Mouse (Mus musculus) liver, postnatal 0 days (tissue): Measurements from ENCODE around the gene Itga6. TPM values are rescaled to one million over a fixed set of nuclear protein-coding genes. Genes with fewer than 3 reads are reported as not detected.

Experiments
- ATAC-seq: fragments of 200-750 bp; cut with Nextera tagmentation; 2 replicates; pipeline ENCODE4 v1.8.0; 2017; ENCODE audit warnings: mild to moderate bottlenecking, moderate library complexity
- DNase-seq: peaks from one replicate; pipeline ENCODE4 v3.0.0-alpha.2; 2016
- H3K27ac ChIP-seq: fragments of 300-500 bp; sonication (generic); 2 replicates; pipeline ENCODE4 v1.5.1; 2014; ENCODE audit warnings: antibody characterized with exemption, moderate library complexity, mild to moderate bottlenecking, low read depth
- H3K27me3 ChIP-seq: fragments of 300-500 bp; sonication (generic); 2 replicates; pipeline ENCODE4 v1.6.1; 2014; ENCODE audit warnings: low read length, control low read depth, mixed read lengths; ENCODE audit not compliant: insufficient read depth
- H3K36me3 ChIP-seq: fragments of 300-500 bp; sonication (generic); replicated peaks from 2 replicates; pipeline ENCODE4 v1.6.1; 2014; ENCODE audit warnings: mild to moderate bottlenecking, control low read depth, low read length, moderate library complexity, mixed read lengths; ENCODE audit not compliant: insufficient read depth
- H3K4me1 ChIP-seq: fragments of 300-500 bp; sonication (generic); 2 replicates; pipeline ENCODE4 v1.6.1; 2014; ENCODE audit warnings: antibody characterized with exemption, mild to moderate bottlenecking, control low read depth; ENCODE audit not compliant: insufficient read depth
- H3K4me2 ChIP-seq: fragments of 300-500 bp; sonication (generic); 2 replicates; pipeline ENCODE4 v1.6.1; 2014; ENCODE audit warnings: low read depth, mild to moderate bottlenecking, low read length, moderate library complexity, mixed read lengths
- H3K4me3 ChIP-seq: fragments of 300-500 bp; sonication (generic); 2 replicates; pipeline ENCODE4 v1.5.1; 2014; ENCODE audit warnings: low read depth, low read length
- H3K9ac ChIP-seq: fragments of 300-500 bp; sonication (generic); replicated peaks from 2 replicates; pipeline ENCODE4 v1.6.1; 2014; ENCODE audit warnings: mild to moderate bottlenecking, moderate library complexity
- H3K9me3 ChIP-seq: fragments of 300-500 bp; sonication (generic); 2 replicates; pipeline ENCODE4 v1.6.1; 2016; ENCODE audit warnings: mild to moderate bottlenecking, control low read depth, low read length, mixed read lengths
- CTCF ChIP-seq: sonication (generic); IDR thresholded peaks from 2 replicates; pipeline ENCODE4 v1.5.1; 2016; ENCODE audit warnings: antibody characterized with exemption, low read depth
- EP300 ChIP-seq: IDR thresholded peaks from 2 replicates; pipeline ENCODE4 v1.6.1; 2016; ENCODE audit warnings: antibody characterized with exemption, low read depth, mild to moderate bottlenecking
- WGBS: fragments of 180-500 bp; shearing (Covaris S2); extraction: QIAGEN DNeasy Blood & Tissue Kit; methylation state at CpG from one replicate; pipeline ENCODE4 v1.1.7; 2014; ENCODE audit not compliant: insufficient replicate concordance; 5-methylcytosine and 5-hydroxymethylcytosine counted together
- polyA plus RNA-seq: library from polyadenylated mRNA; unstranded; fragments of >200 nt; fragmentation: Nextera tagmentation; extraction: Ambion mirVana; gene quantifications from 2 replicates; pipeline ENCODE4 v1.2.1, GENCODE M21; 2015

The Itga6 gene
- polyA plus RNA-seq, 1 experiment from 2014 or later, result 7.5 TPM

DNA sequence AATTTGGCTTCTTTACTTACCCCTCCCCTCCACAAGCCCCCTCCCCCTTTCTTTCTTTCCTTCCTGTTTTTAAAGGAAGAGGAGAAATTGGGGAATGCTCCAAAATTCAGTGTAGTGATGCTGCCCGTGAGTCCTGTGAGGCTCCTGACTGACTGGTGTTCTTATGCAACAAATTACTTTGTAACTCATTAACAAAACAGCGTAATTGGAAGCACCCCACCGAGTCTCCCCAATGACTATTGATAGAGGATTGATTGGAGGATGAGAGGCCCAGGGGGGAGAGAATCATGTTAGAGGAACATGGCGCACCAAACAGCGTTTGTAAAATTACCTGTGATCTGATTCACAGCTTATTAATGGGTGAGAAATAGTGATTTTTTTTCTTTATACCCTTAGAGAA, 109.7 kb downstream of the Itga6 start:
- Histone ChIP-seq H3K4me3 (no peak overlapping the region), H3K4me2 (no peak overlapping the region), H3K27ac (no peak overlapping the region), H3K36me3 (no peaks in the 10 kb centered on the region), H3K27me3 (no peaks in the 10 kb centered on the region), H3K4me1 (no peaks in the 10 kb centered on the region), H3K9me3 (no peaks in the 10 kb centered on the region), H3K9ac (no peak overlapping the region)
- TF ChIP-seq EP300, result no peak
- no peak for TF ChIP-seq CTCF
- 63% methylated on average over 5 of the region's 5 CpGs for WGBS
- DNase-seq (no peak), ATAC-seq (no peak)

DNA sequence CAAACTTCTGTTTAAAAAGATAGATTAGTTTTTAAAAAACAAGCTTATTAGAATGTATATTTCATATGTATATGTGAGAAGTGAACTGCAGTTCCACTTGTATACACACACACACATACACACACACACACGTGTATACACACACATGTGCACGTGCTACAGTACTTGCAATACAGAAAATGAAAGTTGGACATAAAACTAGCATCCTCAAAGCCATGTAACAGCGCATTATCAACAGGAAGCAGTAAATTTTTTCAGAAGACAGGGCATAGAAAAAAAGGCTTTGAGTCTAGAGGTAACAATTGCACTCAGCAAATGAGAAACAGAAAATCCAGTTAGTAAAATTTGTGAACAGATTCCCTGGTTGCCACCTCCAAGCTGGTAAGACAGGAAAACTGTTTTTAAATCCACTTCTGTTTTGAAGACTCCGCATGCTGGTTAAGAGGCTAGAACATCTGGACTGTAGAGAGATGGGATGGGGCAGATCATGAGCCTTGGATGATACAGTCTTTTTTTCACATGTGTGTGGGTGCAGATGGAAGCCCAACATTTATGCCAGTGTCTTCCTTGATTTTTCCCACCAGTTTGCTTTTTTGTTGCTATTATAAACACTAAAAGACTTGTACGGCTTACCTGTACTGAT, 118.2 kb downstream of the Itga6 start:
- Histone ChIP-seq H3K27me3 (no peaks in the 10 kb centered on the region), H3K9me3 (no peaks in the 10 kb centered on the region), H3K4me3 (no peak overlapping the region), H3K4me2 (no peak overlapping the region), H3K36me3 (no peaks in the 10 kb centered on the region), H3K4me1 (peaks cover 13% of the 10 kb centered on the region), H3K9ac (no peak overlapping the region), H3K27ac (no peak overlapping the region)
- TF ChIP-seq EP300, result no peak
- TF ChIP-seq CTCF, result no peak
- ATAC-seq, result no peak
- no peak for DNase-seq
- 57% methylated on average over 5 of the region's 5 CpGs for WGBS

DNA sequence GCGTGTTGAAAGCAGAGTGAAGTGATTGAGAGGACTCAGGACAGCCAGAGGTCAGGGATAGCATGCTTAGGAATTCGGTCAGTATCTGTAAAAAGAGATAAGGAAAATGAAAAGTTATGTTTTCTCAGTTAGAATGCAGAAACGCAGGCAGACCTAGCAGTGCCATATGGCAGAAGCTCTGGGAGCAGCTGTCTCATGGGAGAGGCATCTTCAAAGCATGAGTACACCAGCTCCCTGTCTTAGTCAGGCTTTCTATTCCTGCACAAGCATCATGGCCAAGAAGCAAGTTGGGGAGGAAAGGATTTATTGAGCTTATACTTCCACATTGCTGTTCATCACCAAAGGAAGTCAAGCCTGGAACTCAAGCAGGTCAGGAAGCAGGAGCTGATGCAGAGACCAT, 119.6 kb downstream of the Itga6 start:
- TF ChIP-seq CTCF, result no peak
- no peak for TF ChIP-seq EP300
- 42% methylated on average over 3 of the region's 3 CpGs for WGBS
- H3K9me3 ChIP-seq, result no peaks in the 10 kb centered on the region
- ATAC-seq (no peak), DNase-seq (no peak)
- no peak overlapping the region for H3K9ac ChIP-seq
- H3K36me3 ChIP-seq, result no peaks in the 10 kb centered on the region
- no peak overlapping the region for H3K27ac ChIP-seq
- no peaks in the 10 kb centered on the region for H3K27me3 ChIP-seq
- H3K4me3 ChIP-seq, result no peak overlapping the region
- H3K4me2 ChIP-seq, result no peak overlapping the region
- H3K4me1 ChIP-seq, result peaks cover 13% of the 10 kb centered on the region

DNA sequence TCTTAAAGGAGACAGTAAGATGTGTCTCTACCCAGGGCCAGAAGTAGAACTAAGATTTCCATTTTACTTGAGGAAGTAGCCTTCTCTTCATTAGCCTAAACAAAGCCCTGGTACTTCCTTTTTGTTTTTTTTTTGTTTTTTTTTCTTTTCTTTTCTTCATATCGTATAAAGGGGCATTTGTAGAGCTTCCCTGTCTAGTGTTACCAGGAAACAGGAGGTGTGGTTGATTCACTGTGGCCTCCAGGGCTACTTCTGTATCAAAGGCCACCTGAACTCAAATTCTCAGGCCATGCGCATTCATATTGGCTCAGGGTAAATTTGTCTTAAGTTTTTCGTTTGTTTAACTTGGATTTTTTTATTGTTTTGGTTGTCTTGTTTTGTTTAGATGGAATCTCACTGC, 120.5 kb downstream of the Itga6 start:
- no peak for TF ChIP-seq EP300
- no peak for TF ChIP-seq CTCF
- no peak overlapping the region for H3K9ac ChIP-seq
- DNase-seq (no peak), ATAC-seq (no peak)
- H3K4me1 ChIP-seq, result peaks cover 13% of the 10 kb centered on the region
- no peak overlapping the region for H3K4me2 ChIP-seq
- peak overlapping the region; percentile 75 for H3K27ac ChIP-seq
- 43% methylated on average over 3 of the region's 3 CpGs for WGBS
- no peaks in the 10 kb centered on the region for H3K36me3 ChIP-seq
- no peaks in the 10 kb centered on the region for H3K27me3 ChIP-seq
- no peak overlapping the region for H3K4me3 ChIP-seq
- no peaks in the 10 kb centered on the region for H3K9me3 ChIP-seq

- 8% methylated on average over 1 of the region's 1 CpGs for WGBS
- H3K36me3 ChIP-seq, result no peaks in the 10 kb centered on the region
- peaks cover 13% of the 10 kb centered on the region for H3K4me1 ChIP-seq
- peak overlapping the region; percentile 75 for H3K27ac ChIP-seq
- no peaks in the 10 kb centered on the region for H3K27me3 ChIP-seq
- no peak for DNase-seq
- no peak overlapping the region for H3K9ac ChIP-seq
- TF ChIP-seq EP300, result no peak
- no peak for TF ChIP-seq CTCF
- ATAC-seq, result no peak
- no peaks in the 10 kb centered on the region for H3K9me3 ChIP-seq
- H3K4me2 ChIP-seq, result no peak overlapping the region
- H3K4me3 ChIP-seq, result no peak overlapping the region
Measured at GRCm38 (mm10) chr2:71866565-71866964, 121.1 kb downstream of the Itga6 start.

- Histone ChIP-seq H3K36me3 (no peaks in the 10 kb centered on the region), H3K4me2 (peak overlapping the region; percentile 4; the same call in 1 of the 2 replicates), H3K27me3 (no peaks in the 10 kb centered on the region), H3K9me3 (no peaks in the 10 kb centered on the region), H3K4me1 (peaks cover 14% of the 10 kb centered on the region), H3K4me3 (no peak overlapping the region), H3K9ac (no peak overlapping the region), H3K27ac (peak overlapping the region; percentile 75)
- WGBS, result 41% methylated on average over 3 of the region's 3 CpGs
- TF ChIP-seq CTCF (no peak), EP300 (no peak)
- peak; percentile 25; the same call in 1 of the 2 replicates for ATAC-seq
- DNase-seq, result no peak
Measured at GRCm38 (mm10) chr2:71867019-71867418, 121.6 kb downstream of the Itga6 start.

- Histone ChIP-seq H3K27ac (peak overlapping the region; percentile 75; the same call in 1 of the 2 replicates), H3K4me2 (0 out of 2 replicates have a peak overlapping the region, but pooled peaks have one; percentile 4), H3K4me1 (peaks cover 18% of the 10 kb centered on the region), H3K9ac (no peak overlapping the region), H3K36me3 (no peaks in the 10 kb centered on the region), H3K9me3 (no peaks in the 10 kb centered on the region), H3K27me3 (no peaks in the 10 kb centered on the region), H3K4me3 (no peak overlapping the region)
- DNase-seq (peak; percentile 17), ATAC-seq (peak; percentile 72)
- TF ChIP-seq EP300, result peak; percentile 33
- no peak for TF ChIP-seq CTCF
- WGBS, result 12% methylated on average over 5 of the region's 5 CpGs
Measured at GRCm38 (mm10) chr2:71867480-71867879, 122.1 kb downstream of the Itga6 start.
